Mouse (Mus musculus): Measurements from ENCODE around the gene Lmtk3. TPM values are rescaled to one million over a fixed set of nuclear protein-coding genes. Genes with fewer than 3 reads are reported as not detected.

The Lmtk3 gene
- polyA plus RNA-seq, 1 experiment: 0.67 TPM

GRCm38 (mm10) chr7:45800546-45801204, 17.1 kb downstream of the Lmtk3 start:
- Histone ChIP-seq H3K9me3 (no peaks in the 10 kb centered on the region), H3K4me3 (replicated peaks) (peak overlapping the region; percentile 92), H3K36me3 (replicated peaks; ENCODE audit: low read length) (no peaks in the 10 kb centered on the region), H3K4me1 (peaks cover 40% of the 10 kb centered on the region), H3K27me3 (replicated peaks) (peaks cover 61% of the 10 kb centered on the region)
- TF ChIP-seq GATA1 (IDR thresholded peaks at IDR 0.05; ENCODE audit: borderline replicate concordance, low read length) (no peak), FLI1 (IDR thresholded peaks at IDR 0.05; ENCODE audit: low read length) (no peak)

DNA sequence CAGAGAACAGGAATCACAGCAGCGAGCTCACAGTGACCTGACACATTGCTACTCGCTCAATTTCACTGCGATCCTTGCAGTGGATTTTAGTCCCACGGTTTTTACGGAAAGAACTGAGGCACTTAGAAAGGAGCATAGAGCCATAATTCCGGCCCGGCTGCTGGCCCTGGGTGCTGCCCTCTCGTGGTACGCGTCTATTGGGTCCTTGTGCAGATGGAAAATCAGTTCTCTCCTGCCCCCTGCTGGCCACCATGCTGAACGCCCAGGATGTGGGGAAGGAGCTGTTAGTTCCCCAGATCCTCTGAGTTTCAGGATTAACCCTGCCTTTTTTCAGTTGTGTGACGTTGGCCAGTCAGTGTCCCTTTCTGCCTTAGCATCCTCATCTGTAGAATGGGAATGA, 17.8 kb downstream of the Lmtk3 start:
- Histone ChIP-seq H3K27me3 (replicated peaks) (peaks cover 55% of the 10 kb centered on the region), H3K4me1 (peaks cover 40% of the 10 kb centered on the region), H3K9me3 (no peaks in the 10 kb centered on the region), H3K4me3 (replicated peaks) (peak overlapping the region; percentile 92), H3K36me3 (replicated peaks; ENCODE audit: low read length) (peaks cover 4% of the 10 kb centered on the region)
- TF ChIP-seq GATA1 (IDR thresholded peaks at IDR 0.05; ENCODE audit: borderline replicate concordance, low read length): no peak
- no peak for TF ChIP-seq FLI1 (IDR thresholded peaks at IDR 0.05; ENCODE audit: low read length)

DNA sequence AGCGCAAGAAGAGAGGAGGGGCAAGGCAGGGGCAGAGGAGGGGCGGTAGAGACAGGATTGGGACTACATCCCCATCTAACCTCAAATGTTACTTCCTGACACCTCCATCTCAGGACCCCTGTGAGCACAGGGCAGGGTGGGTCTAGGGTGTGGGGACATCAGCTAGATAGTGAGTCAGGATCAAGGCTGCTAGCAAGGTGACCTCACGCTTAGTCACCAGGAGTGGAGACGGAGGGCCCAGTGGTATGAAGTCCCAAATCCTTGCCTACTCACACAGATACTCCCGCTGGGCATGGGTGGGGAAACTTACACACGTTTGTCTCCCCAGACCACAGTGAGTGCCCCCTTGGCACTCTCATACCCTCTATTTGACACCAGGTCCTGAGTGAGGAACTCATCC, 19.0 kb downstream of the Lmtk3 start:
- Histone ChIP-seq H3K9me3 (no peaks in the 10 kb centered on the region), H3K4me1 (peaks cover 36% of the 10 kb centered on the region), H3K27me3 (replicated peaks) (peaks cover 44% of the 10 kb centered on the region), H3K36me3 (replicated peaks; ENCODE audit: low read length) (peaks cover 16% of the 10 kb centered on the region), H3K4me3 (replicated peaks) (no peak overlapping the region)
- TF ChIP-seq GATA1 (IDR thresholded peaks at IDR 0.05; ENCODE audit: borderline replicate concordance, low read length) (no peak), FLI1 (IDR thresholded peaks at IDR 0.05; ENCODE audit: low read length) (no peak)

DNA sequence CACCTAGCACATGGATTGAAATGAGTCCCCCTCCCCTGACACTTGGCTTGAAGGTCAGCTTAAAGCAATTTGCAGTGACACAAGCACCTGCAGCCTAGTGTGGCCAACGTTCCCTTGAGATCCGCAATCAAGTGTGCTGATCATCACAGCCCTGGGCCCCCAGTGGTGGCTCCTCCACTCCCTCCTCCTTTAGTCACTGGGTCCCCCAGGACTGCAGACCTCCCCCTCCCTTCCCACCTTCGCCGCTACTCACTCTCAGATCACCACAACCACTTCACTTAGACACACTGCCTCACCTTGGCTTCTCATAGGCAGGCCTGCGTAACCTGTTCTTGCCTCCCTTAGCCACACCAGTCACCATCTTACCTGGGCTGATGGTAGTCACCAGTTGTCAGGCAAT, 22.4 kb downstream of the Lmtk3 start:
- no peak overlapping the region for H3K4me3 ChIP-seq (replicated peaks)
- TF ChIP-seq GATA1 (IDR thresholded peaks at IDR 0.05; ENCODE audit: borderline replicate concordance, low read length): no peak
- TF ChIP-seq FLI1 (IDR thresholded peaks at IDR 0.05; ENCODE audit: low read length): no peak
- peaks cover 50% of the 10 kb centered on the region for H3K36me3 ChIP-seq (replicated peaks; ENCODE audit: low read length)
- H3K4me1 ChIP-seq: peaks cover 10% of the 10 kb centered on the region
- H3K9me3 ChIP-seq: no peaks in the 10 kb centered on the region
- H3K27me3 ChIP-seq (replicated peaks): peaks cover 14% of the 10 kb centered on the region

DNA sequence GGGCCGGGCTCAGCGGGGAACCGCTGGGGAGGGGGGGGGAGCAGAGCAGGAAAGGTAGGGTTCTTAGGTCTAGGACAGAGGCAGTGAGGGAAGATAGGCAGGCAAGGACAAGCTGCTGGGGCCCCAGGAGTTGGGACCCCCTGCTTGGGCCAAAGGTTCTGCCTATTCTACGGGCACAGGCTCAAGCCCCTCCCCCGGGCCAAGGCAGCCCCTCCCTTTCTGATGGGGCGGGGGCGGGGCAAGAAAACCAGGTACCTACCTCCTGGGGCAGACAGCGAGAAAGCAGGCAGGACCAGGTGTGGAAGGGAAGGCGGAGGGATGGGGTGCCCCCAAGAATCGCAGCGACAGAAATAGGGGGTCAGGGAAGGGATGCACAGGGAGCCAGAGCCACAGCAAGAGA, 24.9 kb downstream of the Lmtk3 start:
- peaks cover 72% of the 10 kb centered on the region for H3K36me3 ChIP-seq (replicated peaks; ENCODE audit: low read length)
- H3K4me3 ChIP-seq (replicated peaks): no peak overlapping the region
- no peaks in the 10 kb centered on the region for H3K9me3 ChIP-seq
- H3K4me1 ChIP-seq: peaks cover 22% of the 10 kb centered on the region
- H3K27me3 ChIP-seq (replicated peaks): peaks cover 11% of the 10 kb centered on the region
- TF ChIP-seq FLI1 (IDR thresholded peaks at IDR 0.05; ENCODE audit: low read length) (no peak), GATA1 (IDR thresholded peaks at IDR 0.05; ENCODE audit: borderline replicate concordance, low read length) (no peak)

DNA sequence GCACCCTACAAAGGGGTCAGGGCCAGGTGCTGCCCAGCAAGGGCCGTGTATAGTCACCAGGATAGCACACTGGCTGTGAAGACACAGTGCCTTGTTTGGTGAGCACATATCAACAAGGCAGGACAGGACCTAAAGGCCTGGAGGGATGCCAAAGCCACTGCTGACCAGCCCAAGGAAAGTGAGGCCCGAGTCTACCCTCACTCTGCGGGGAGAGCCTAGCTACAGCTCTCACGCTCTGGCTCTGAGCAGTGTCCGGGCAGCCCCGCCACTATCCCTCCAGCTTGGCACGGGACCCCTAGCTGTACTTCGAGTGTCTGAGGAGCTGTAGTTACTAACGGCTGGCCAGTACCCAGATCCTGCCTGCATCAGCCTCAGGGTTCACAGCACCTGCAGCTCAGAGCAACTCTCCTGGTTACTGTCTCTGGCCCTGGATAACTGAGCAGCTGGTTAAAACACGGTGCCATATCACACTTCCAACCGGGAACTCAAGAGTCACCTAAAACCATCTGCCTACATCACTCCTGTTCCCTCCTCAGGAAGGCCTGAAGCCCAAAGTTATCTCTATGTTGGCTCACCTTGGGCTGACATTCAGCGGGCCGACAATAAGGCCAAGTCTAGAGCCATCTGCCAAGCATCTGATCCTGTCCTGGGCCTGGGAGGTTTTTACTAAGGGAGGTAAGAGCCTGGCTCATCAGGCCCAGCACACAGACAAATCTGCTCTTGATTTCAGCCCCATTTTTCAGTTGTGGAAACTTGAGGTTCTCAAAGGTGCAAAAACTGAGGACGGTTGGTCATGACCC, 25.9 kb downstream of the Lmtk3 start:
- no peaks in the 10 kb centered on the region for H3K9me3 ChIP-seq
- H3K36me3 ChIP-seq (replicated peaks; ENCODE audit: low read length): peaks cover 72% of the 10 kb centered on the region
- H3K4me3 ChIP-seq (replicated peaks): no peak overlapping the region
- H3K4me1 ChIP-seq: peaks cover 23% of the 10 kb centered on the region
- H3K27me3 ChIP-seq (replicated peaks): peaks cover 7% of the 10 kb centered on the region
- TF ChIP-seq GATA1 (IDR thresholded peaks at IDR 0.05; ENCODE audit: borderline replicate concordance, low read length) (no peak), FLI1 (IDR thresholded peaks at IDR 0.05; ENCODE audit: low read length) (no peak)

- Histone ChIP-seq H3K36me3 (replicated peaks; ENCODE audit: low read length) (peaks cover 52% of the 10 kb centered on the region), H3K4me3 (replicated peaks) (peak overlapping the region; percentile 94)
These were observed 29.4 kb downstream of the Lmtk3 start for GRCm38 (mm10) chr7:45812921-45813320.

DNA sequence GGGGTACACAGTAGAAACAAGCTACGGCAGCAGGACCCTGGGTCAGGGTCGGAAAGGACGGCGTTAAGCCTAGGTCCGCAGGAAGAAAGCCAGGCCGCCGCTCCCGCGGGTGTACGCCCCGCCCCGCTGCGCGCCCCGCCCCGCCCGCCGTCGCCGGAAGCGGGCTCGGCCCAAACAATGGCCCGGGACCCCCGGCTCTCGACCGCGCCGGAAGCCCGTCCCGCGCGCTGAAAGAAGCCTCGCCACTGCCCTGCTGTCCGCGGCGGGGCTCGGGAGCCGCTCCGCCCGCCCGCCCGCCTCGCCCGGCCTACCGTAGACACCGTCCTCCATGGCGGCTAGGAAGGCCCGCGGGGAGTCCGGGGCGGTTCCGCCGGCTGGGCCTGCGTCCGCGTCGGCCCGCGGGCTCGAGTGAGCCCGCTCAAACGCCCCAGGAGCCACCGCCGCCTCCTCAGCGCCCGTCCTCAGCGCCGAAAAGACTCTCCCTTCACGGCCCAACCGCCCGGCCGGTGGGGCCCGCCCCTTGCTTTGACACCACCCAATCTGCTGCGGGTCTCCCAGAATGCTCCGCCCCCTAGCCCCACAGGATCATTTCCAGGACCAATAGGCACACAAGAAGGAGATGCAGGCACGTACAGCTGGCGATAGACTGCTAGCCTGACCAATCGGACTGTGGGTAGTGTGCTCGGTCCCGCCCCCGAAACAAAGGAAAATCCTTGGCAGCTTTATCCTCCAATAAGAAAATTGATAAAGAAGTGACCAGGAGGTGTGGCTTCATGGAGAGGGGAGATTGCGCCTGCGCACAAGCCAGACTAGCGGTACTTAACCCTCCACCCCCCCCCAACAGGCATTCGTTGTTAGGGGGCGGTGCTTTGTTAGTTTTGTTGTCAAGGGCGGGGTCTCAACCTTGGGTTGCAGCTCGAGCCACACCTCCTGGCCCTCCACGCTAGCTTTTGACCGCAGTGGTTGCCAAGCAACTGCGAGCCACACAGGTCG, 30.5 kb downstream of the Lmtk3 start, which contains the start of gene Cyth2:
Gene Cyth2 (minus strand): TSS at position 795 of the 993 bp plus-strand sequence.
- Histone ChIP-seq H3K4me3 (replicated peaks) (peak within 1 kb of the TSS; percentile 94), H3K4me1 (peaks cover 39% of the 10 kb centered on the region), H3K9me3 (no peaks in the 10 kb centered on the region), H3K27me3 (replicated peaks) (peaks cover 11% of the 10 kb centered on the region), H3K36me3 (replicated peaks; ENCODE audit: low read length) (peaks cover 41% of the 10 kb centered on the region)
- no peak for TF ChIP-seq GATA1 (IDR thresholded peaks at IDR 0.05; ENCODE audit: borderline replicate concordance, low read length)
- TF ChIP-seq FLI1 (IDR thresholded peaks at IDR 0.05; ENCODE audit: low read length): no peak

More at GRCm38 (mm10) chr7:45812921-45813320, 29.4 kb downstream of the Lmtk3 start:
- peaks cover 39% of the 10 kb centered on the region for H3K4me1 ChIP-seq
- TF ChIP-seq FLI1 (IDR thresholded peaks at IDR 0.05; ENCODE audit: low read length) (no peak), GATA1 (IDR thresholded peaks at IDR 0.05; ENCODE audit: borderline replicate concordance, low read length) (no peak)
- no peaks in the 10 kb centered on the region for H3K9me3 ChIP-seq
- H3K27me3 ChIP-seq (replicated peaks): peaks cover 4% of the 10 kb centered on the region

GRCm38 (mm10) chr7:45814841-45815240, 31.3 kb downstream of the Lmtk3 start:
- TF ChIP-seq GATA1 (IDR thresholded peaks at IDR 0.05; ENCODE audit: borderline replicate concordance, low read length) (no peak), FLI1 (IDR thresholded peaks at IDR 0.05; ENCODE audit: low read length) (no peak)
- Histone ChIP-seq H3K4me1 (peaks cover 39% of the 10 kb centered on the region), H3K4me3 (replicated peaks) (peak overlapping the region; percentile 94), H3K9me3 (no peaks in the 10 kb centered on the region), H3K27me3 (replicated peaks) (peaks cover 12% of the 10 kb centered on the region), H3K36me3 (replicated peaks; ENCODE audit: low read length) (peaks cover 33% of the 10 kb centered on the region)
